Mouse (Mus musculus) heart, embryonic 15.5 days (tissue): ENCODE results near the gene Dhodh. TPM values are rescaled to one million over a fixed set of nuclear protein-coding genes. Genes with fewer than 3 reads are reported as not detected.

ENCODE experiments used
- ATAC-seq: fragments of 200-750 bp; cut with Nextera tagmentation; replicated peaks from 2 replicates; pipeline ENCODE4 v1.8.0; 2017; ENCODE audit warnings: low read depth, moderate TSS enrichment; ENCODE audit not compliant: insufficient number of reproducible peaks, insufficient read depth, low FRiP score
- H3K27ac ChIP-seq: fragments of 300-500 bp; sonication (generic); 2 replicates; pipeline ENCODE4 v1.5.1; 2015; ENCODE audit warnings: mild to moderate bottlenecking, inconsistent platforms
- H3K27me3 ChIP-seq: fragments of 300-500 bp; sonication (generic); 2 replicates; pipeline ENCODE4 v1.6.1; 2015; ENCODE audit warnings: inconsistent platforms
- H3K36me3 ChIP-seq: fragments of 300-500 bp; sonication (generic); 2 replicates; pipeline ENCODE4 v1.6.1; 2015; ENCODE audit warnings: mild to moderate bottlenecking, inconsistent platforms
- H3K4me1 ChIP-seq: fragments of 300-500 bp; sonication (generic); replicated peaks from 2 replicates; pipeline ENCODE4 v1.6.1; 2015; ENCODE audit warnings: inconsistent platforms
- H3K4me2 ChIP-seq: fragments of 300-500 bp; sonication (generic); 2 replicates; pipeline ENCODE4 v1.6.1; 2015; ENCODE audit warnings: inconsistent platforms, mild to moderate bottlenecking, moderate library complexity
- H3K4me3 ChIP-seq: fragments of 300-500 bp; sonication (generic); 2 replicates; pipeline ENCODE4 v1.5.1; 2015; ENCODE audit warnings: mild to moderate bottlenecking, inconsistent platforms
- H3K9ac ChIP-seq: fragments of 300-500 bp; sonication (generic); 2 replicates; pipeline ENCODE4 v1.6.1; 2015; ENCODE audit warnings: mild to moderate bottlenecking, inconsistent platforms
- H3K9me3 ChIP-seq: fragments of 300-500 bp; sonication (generic); replicated peaks from 2 replicates; pipeline ENCODE4 v1.6.1; 2016; ENCODE audit warnings: inconsistent platforms
- WGBS: fragments of 180-500 bp; shearing (Covaris S2); methylation state at CpG from one replicate; pipeline ENCODE4 v1.1.7; 2015; ENCODE audit warnings: mixed read lengths; 5-methylcytosine and 5-hydroxymethylcytosine counted together
- polyA plus RNA-seq: library from polyadenylated mRNA; unstranded; fragments of >200 nt; fragmentation: Nextera tagmentation; extraction: Ambion mirVana; gene quantifications from 2 replicates; pipeline ENCODE4 v1.2.1, GENCODE M21; 2015

Dhodh gene
- polyA plus RNA-seq, 1 experiment from 2014 or later = 33.7 TPM

GRCm38 (mm10) chr8:109615569-109615968, 7.1 kb upstream of the Dhodh start:
- Histone ChIP-seq H3K4me3 (no peak overlapping the region), H3K9me3 (no peaks in the 10 kb centered on the region), H3K9ac (no peak overlapping the region), H3K36me3 (no peaks in the 10 kb centered on the region), H3K4me2 (no peak overlapping the region), H3K4me1 (no peaks in the 10 kb centered on the region), H3K27me3 (no peaks in the 10 kb centered on the region), H3K27ac (no peak overlapping the region)
- WGBS = 73% methylated on average over 3 of the region's 3 CpGs
- no peak for ATAC-seq

DNA sequence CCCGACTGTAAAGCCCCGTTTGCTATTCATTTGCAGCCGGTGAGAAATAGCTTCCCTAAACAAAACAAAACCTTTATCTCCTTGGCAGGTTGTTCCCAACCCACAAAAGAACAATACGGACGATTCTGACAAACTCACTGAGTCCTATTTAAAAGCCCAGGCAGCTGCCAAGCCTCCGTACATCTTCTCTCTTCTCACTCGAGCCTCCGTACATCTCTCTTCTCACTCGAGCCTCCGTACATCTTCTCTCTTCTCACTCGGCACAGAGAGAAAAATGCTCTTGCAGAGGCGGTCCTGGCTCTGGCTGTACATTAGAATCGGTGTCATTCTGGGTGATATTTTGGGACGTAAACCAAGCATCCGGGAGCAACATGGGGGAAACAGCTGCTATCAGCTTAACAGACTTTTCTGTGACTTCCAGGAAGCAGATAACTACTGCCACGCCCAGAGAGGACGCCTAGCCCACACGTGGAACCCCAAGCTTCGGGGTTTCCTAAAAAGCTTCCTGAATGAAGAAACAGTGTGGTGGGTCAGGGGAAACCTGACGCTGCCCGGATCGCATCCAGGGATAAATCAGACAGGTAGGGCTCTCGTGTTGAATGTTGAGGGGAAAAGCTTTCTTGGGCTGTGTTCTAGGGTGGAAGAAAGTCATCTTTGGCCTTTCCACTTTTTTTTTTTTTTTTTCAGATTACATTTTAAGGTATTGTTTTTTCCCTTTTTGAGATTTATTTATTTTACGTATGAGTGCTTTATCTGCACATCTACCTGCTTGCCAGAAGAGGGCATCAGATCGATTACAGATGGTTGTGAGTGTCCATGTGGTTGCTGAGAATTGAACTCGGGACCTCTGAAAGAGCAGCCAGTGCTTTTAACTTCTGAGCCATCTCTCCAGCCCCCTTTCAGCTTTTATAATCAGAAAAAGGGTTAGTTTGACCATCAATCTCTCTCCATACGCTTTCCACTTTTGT, 6.1 kb upstream of the Dhodh start, which contains the start of gene Pkd1l3:
Gene Pkd1l3 (plus strand): TSS at position 275 of the 968 bp plus-strand sequence.
- Histone ChIP-seq H3K27me3 (no peaks in the 10 kb centered on the region), H3K4me1 (no peaks in the 10 kb centered on the region), H3K4me2 (peak within 1 kb of the TSS; percentile 34), H3K36me3 (no peaks in the 10 kb centered on the region), H3K9ac (no peak within 1 kb of the TSS), H3K27ac (no peak within 1 kb of the TSS), H3K4me3 (peak within 1 kb of the TSS; percentile 18; the same call in 1 of the 2 replicates), H3K9me3 (no peaks in the 10 kb centered on the region)
- 43% methylated on average over 27 of the region's 27 CpGs for WGBS
- ATAC-seq = no peak

- H3K9me3 ChIP-seq = no peaks in the 10 kb centered on the region
- H3K4me1 ChIP-seq = peaks cover 11% of the 10 kb centered on the region
- peak overlapping the region; percentile 97 for H3K27ac ChIP-seq
- 10% methylated on average over 5 of the region's 5 CpGs for WGBS
- H3K27me3 ChIP-seq = no peaks in the 10 kb centered on the region
- H3K4me3 ChIP-seq = peak overlapping the region; percentile 66
- peak overlapping the region; percentile 85 for H3K4me2 ChIP-seq
- no peak for ATAC-seq
- H3K9ac ChIP-seq = peak overlapping the region; percentile 77
- 0 out of 2 replicates have a peak, but pooled peaks cover 3% of the 10 kb centered on the region for H3K36me3 ChIP-seq
These were observed 655 bp upstream of the Dhodh start for GRCm38 (mm10) chr8:109609153-109609502.

DNA sequence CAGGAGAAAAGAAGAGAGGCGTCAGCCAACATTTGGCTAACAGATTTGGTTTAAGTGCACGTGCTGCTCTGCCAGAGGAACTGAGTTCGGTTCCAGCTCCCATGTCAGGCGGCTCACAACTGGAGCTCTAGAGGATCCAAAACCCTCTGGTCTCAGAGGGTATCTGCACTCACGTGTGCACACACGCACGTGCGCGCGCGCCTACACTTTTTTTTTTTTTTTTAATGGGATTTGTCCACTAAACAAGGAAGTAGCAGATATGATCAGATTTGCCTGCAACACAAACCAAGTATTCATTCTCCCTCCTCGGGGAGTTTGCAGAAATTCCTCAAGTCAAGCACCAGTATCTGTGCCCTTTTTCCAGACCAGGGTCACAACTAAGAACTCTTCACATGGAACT, 823 bp downstream of the Dhodh start:
- peak overlapping the region; percentile 77 for H3K9ac ChIP-seq
- peaks cover 11% of the 10 kb centered on the region for H3K4me1 ChIP-seq
- no peak for ATAC-seq

DNA sequence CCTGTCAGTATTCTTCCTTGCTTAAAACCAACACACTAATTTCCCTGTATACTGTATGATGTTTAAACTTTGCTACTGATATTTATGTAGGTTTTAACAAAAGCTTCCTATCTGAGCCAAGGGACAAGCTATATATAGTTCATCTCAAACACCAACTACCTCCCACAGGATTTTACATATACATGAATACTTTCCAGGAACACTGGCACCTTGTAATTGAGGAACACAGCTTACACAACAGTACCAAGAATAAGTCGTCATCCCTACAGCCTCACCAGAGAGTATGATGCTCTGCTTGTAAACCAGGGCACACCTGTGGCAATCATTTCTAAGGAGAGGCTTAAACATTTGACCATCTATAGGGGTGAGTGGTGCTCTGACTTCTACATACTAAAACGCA, 1.7 kb downstream of the Dhodh start:
- H3K4me1 ChIP-seq = peaks cover 11% of the 10 kb centered on the region
- no peaks in the 10 kb centered on the region for H3K9me3 ChIP-seq
- no peak overlapping the region for H3K27ac ChIP-seq
- no peaks in the 10 kb centered on the region for H3K27me3 ChIP-seq
- WGBS = 74% methylated on average over 2 of the region's 2 CpGs
- H3K36me3 ChIP-seq = peaks cover 20% of the 10 kb centered on the region
- ATAC-seq = no peak
- H3K4me2 ChIP-seq = no peak overlapping the region
- H3K4me3 ChIP-seq = no peak overlapping the region
- no peak overlapping the region for H3K9ac ChIP-seq

More for the DNA sequence above, 823 bp downstream of the Dhodh start:
- H3K27me3 ChIP-seq = no peaks in the 10 kb centered on the region
- peaks cover 16% of the 10 kb centered on the region for H3K36me3 ChIP-seq
- H3K9me3 ChIP-seq = no peaks in the 10 kb centered on the region
- H3K4me2 ChIP-seq = peak overlapping the region; percentile 85
- H3K27ac ChIP-seq = peak overlapping the region; percentile 97
- peak overlapping the region; percentile 66 for H3K4me3 ChIP-seq
- 9% methylated on average over 12 of the region's 12 CpGs for WGBS

GRCm38 (mm10) chr8:109595854-109596253, 12.6 kb downstream of the Dhodh start:
- Histone ChIP-seq H3K4me2 (no peak overlapping the region), H3K27me3 (no peaks in the 10 kb centered on the region), H3K4me1 (no peaks in the 10 kb centered on the region), H3K9ac (no peak overlapping the region), H3K9me3 (no peaks in the 10 kb centered on the region), H3K36me3 (peaks cover 21% of the 10 kb centered on the region; the same call in 1 of the 2 replicates), H3K27ac (no peak overlapping the region), H3K4me3 (no peak overlapping the region)
- 46% methylated on average over 8 of the region's 8 CpGs for WGBS
- no peak for ATAC-seq

DNA sequence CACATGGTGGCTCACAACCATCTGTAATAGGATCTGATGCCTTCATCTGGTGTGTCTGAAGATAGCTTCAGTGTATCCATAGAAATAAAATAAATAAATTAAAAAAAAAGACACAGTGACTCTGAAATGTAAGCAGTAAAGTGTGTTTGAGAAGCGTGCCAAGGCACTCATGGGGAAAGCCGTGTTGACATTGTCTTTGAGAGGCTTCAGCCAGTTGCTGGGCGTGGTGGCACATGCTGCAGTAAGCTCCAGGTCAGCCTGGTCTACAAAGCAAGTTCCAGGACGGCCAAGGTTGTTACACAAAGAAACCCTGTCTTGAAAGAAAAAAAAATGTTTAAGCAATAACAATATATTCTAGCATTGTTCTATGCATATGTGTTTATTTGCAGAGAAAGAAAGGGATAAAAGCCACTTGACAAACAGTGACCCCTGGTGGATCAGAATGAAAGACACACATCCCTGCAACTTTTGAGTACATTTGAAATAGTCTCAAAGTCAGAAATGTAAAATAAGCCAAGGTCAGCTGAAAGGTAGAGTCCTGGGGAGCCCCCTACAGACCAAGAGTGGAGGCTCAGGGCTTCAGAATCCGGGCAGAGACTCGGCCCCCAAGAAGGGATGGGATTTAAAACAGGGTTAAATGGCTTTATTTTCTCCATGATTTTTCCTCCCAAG, 15.2 kb downstream of the Dhodh start:
- no peak overlapping the region for H3K9ac ChIP-seq
- no peak overlapping the region for H3K27ac ChIP-seq
- H3K27me3 ChIP-seq = no peaks in the 10 kb centered on the region
- WGBS = 73% methylated on average over 6 of the region's 6 CpGs
- H3K4me1 ChIP-seq = no peaks in the 10 kb centered on the region
- no peaks in the 10 kb centered on the region for H3K9me3 ChIP-seq
- no peak overlapping the region for H3K4me2 ChIP-seq
- H3K4me3 ChIP-seq = no peak overlapping the region
- peaks cover 16% of the 10 kb centered on the region; the same call in 1 of the 2 replicates for H3K36me3 ChIP-seq
- ATAC-seq = no peak

GRCm38 (mm10) chr8:109592164-109592563, 16.3 kb downstream of the Dhodh start:
- ATAC-seq = no peak
- Histone ChIP-seq H3K4me2 (no peak overlapping the region), H3K9me3 (no peaks in the 10 kb centered on the region), H3K9ac (no peak overlapping the region), H3K4me3 (no peak overlapping the region), H3K27ac (no peak overlapping the region), H3K4me1 (no peaks in the 10 kb centered on the region), H3K36me3 (peaks cover 16% of the 10 kb centered on the region; the same call in 1 of the 2 replicates), H3K27me3 (no peaks in the 10 kb centered on the region)
- WGBS = 81% methylated on average over 5 of the region's 5 CpGs

DNA sequence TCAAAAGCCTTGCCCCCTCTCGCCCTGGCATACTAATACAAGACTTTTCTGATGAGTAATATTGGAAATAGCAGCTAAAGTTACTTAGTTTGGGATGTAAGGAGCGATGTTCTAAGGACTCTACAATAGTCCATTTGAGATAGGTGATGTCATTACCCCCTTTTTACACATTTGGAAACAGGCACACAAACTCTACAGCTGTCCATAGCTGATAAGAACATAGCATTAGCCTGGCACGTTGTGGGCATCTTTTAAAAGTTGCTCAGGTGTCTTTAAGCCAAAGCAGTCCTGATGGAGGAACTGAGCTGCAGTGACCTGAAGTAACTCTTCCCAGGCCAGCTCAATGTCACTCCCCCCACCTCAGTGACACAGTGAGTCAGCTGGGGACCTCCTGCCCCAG, 17.1 kb downstream of the Dhodh start:
- ATAC-seq = no peak
- WGBS = 80% methylated on average over 3 of the region's 3 CpGs
- no peak overlapping the region for H3K4me3 ChIP-seq

GRCm38 (mm10) chr8:109590901-109591300, 17.6 kb downstream of the Dhodh start:
- ATAC-seq = no peak
- Histone ChIP-seq H3K4me1 (no peaks in the 10 kb centered on the region), H3K27ac (no peak overlapping the region), H3K4me3 (no peak overlapping the region), H3K4me2 (no peak overlapping the region), H3K9me3 (no peaks in the 10 kb centered on the region), H3K36me3 (peaks cover 16% of the 10 kb centered on the region; the same call in 1 of the 2 replicates), H3K27me3 (no peaks in the 10 kb centered on the region), H3K9ac (no peak overlapping the region)
- WGBS = 88% methylated on average over 9 of the region's 9 CpGs

More for the DNA sequence above, 17.1 kb downstream of the Dhodh start:
- Histone ChIP-seq H3K9me3 (no peaks in the 10 kb centered on the region), H3K27ac (no peak overlapping the region), H3K4me2 (no peak overlapping the region), H3K9ac (no peak overlapping the region), H3K4me1 (no peaks in the 10 kb centered on the region), H3K36me3 (peaks cover 16% of the 10 kb centered on the region; the same call in 1 of the 2 replicates), H3K27me3 (no peaks in the 10 kb centered on the region)

GRCm38 (mm10) chr8:109586972-109587504, 21.4 kb downstream of the Dhodh start:
- H3K27ac ChIP-seq = no peak overlapping the region
- H3K4me1 ChIP-seq = no peaks in the 10 kb centered on the region
- 49% methylated on average over 7 of the region's 7 CpGs for WGBS
- ATAC-seq = no peak
- H3K4me3 ChIP-seq = no peak overlapping the region
- no peak overlapping the region for H3K9ac ChIP-seq
- H3K27me3 ChIP-seq = no peaks in the 10 kb centered on the region
- peaks cover 4% of the 10 kb centered on the region; the same call in 1 of the 2 replicates for H3K9me3 ChIP-seq
- H3K4me2 ChIP-seq = no peak overlapping the region
- no peaks in the 10 kb centered on the region for H3K36me3 ChIP-seq
